8 mouse cellular contexts compared by ENCODE assay signal in genomic region chr4:136163448-136163847, GRCm38 (mm10). TPM values are rescaled to one million over a fixed set of nuclear protein-coding genes. Genes with fewer than 3 reads are reported as not detected.
A peak's percentile ranks its signal among the peaks of the same experiment; 100 is the strongest.
DNase-seq lines count a peak whose midpoint lies in the region; ATAC-seq lines count a peak whose summit lies in the region.

No protein-coding gene starts in this region.

- peak; percentile 84 for ATAC-seq in erythroblast, adult 5-6 weeks (replicated peaks; ENCODE audit: low FRiP score, poor library complexity, severe bottlenecking)
- peak; percentile 62; the same call in 1 of the 2 replicates for ATAC-seq in heart, embryonic 12.5 days (ENCODE audit: insufficient number of reproducible peaks, low FRiP score)
- ATAC-seq in kidney, embryonic 16.5 days (ENCODE audit: low FRiP score, low TSS enrichment) = peak; percentile 68
- peak; percentile 73; the same call in 1 of the 2 replicates for ATAC-seq in liver, embryonic 11.5 days (replicated peaks; ENCODE audit: low FRiP score)

- no peaks in the 10 kb centered on the region for H3K9me3 ChIP-seq in heart, embryonic 12.5 days (replicated peaks)
- no peaks in the 10 kb centered on the region for H3K9me3 ChIP-seq in kidney, embryonic 16.5 days (ENCODE audit: low read length)
- no peaks in the 10 kb centered on the region for H3K9me3 ChIP-seq in liver, embryonic 11.5 days (ENCODE audit: control insufficient read depth, low read length)

- H3K4me1 ChIP-seq in heart, embryonic 12.5 days (replicated peaks) = peaks cover 9% of the 10 kb centered on the region
- H3K4me1 ChIP-seq in kidney, embryonic 16.5 days (ENCODE audit: insufficient read depth, low read length) = peaks cover 10% of the 10 kb centered on the region
- peaks cover 4% of the 10 kb centered on the region for H3K4me1 ChIP-seq in liver, embryonic 11.5 days (replicated peaks; ENCODE audit: control insufficient read depth, insufficient read depth, low read length)

- no peaks in the 10 kb centered on the region for H3K36me3 ChIP-seq in heart, embryonic 12.5 days
- no peaks in the 10 kb centered on the region for H3K36me3 ChIP-seq in kidney, embryonic 16.5 days (ENCODE audit: insufficient read depth, low read length)
- H3K36me3 ChIP-seq in liver, embryonic 11.5 days (ENCODE audit: control insufficient read depth, insufficient read depth, low read length) = no peaks in the 10 kb centered on the region
- no peaks in the 10 kb centered on the region for H3K36me3 ChIP-seq in splenic B cell, adult 2 months (ENCODE audit: control insufficient read depth, insufficient read depth, low read length, poor library complexity, severe bottlenecking)

- no peak overlapping the region for H3K27ac ChIP-seq in heart, embryonic 12.5 days (ENCODE audit: poor library complexity, severe bottlenecking)
- H3K27ac ChIP-seq in kidney, embryonic 16.5 days (ENCODE audit: low read length) = no peak overlapping the region
- no peak overlapping the region for H3K27ac ChIP-seq in liver, embryonic 11.5 days (ENCODE audit: low read depth, low read length)

- H3K9ac ChIP-seq in heart, embryonic 12.5 days = no peak overlapping the region
- H3K9ac ChIP-seq in kidney, embryonic 16.5 days (replicated peaks; ENCODE audit: low read length) = no peak overlapping the region
- no peak overlapping the region for H3K9ac ChIP-seq in liver, embryonic 11.5 days (ENCODE audit: low read depth, low read length)

- H3K4me2 ChIP-seq in heart, embryonic 12.5 days = 0 out of 2 replicates have a peak overlapping the region, but pooled peaks have one; percentile 5
- 0 out of 2 replicates have a peak overlapping the region, but pooled peaks have one; percentile 11 for H3K4me2 ChIP-seq in kidney, embryonic 16.5 days (replicated peaks; ENCODE audit: low read depth, low read length)
- no peak overlapping the region for H3K4me2 ChIP-seq in liver, embryonic 11.5 days

- H3K4me3 ChIP-seq in heart, embryonic 12.5 days = no peak overlapping the region
- H3K4me3 ChIP-seq in kidney, embryonic 16.5 days (ENCODE audit: low read length) = no peak overlapping the region
- H3K4me3 ChIP-seq in liver, embryonic 11.5 days (ENCODE audit: low read depth, low read length) = no peak overlapping the region

- DNase-seq in 416B (ENCODE audit: low read depth) = peak; percentile 78
- peak; percentile 68 to 82 for DNase-seq in adrenal gland, postnatal 4 days (ENCODE audit: low spot score in 2 of 2)
- DNase-seq in liver, embryonic 11.5 days (ENCODE audit: low spot score) = peak; percentile 88
- peak; percentile 94 for DNase-seq in naive thymus-derived CD4-positive, alpha-beta T cell, adult 2 months (ENCODE audit: low read depth)
- peak; percentile 92 for DNase-seq in splenic B cell, adult 2 months (ENCODE audit: low read depth, low spot score)

- WGBS in heart, embryonic 12.5 days = under 1% methylated on average over 11 of the region's 11 CpGs
- under 1% methylated on average over 11 of the region's 11 CpGs for WGBS in kidney, embryonic 16.5 days
- 2% methylated on average over 11 of the region's 11 CpGs for WGBS in liver, embryonic 11.5 days

- H3K27me3 ChIP-seq in heart, embryonic 12.5 days (replicated peaks) = no peaks in the 10 kb centered on the region
- H3K27me3 ChIP-seq in kidney, embryonic 16.5 days (ENCODE audit: insufficient read depth, low read length) = no peaks in the 10 kb centered on the region
- no peaks in the 10 kb centered on the region for H3K27me3 ChIP-seq in liver, embryonic 11.5 days (replicated peaks; ENCODE audit: control insufficient read depth, insufficient read depth, low read length)
- H3K27me3 ChIP-seq in splenic B cell, adult 2 months (ENCODE audit: control insufficient read depth, insufficient read depth, low read length, poor library complexity, severe bottlenecking) = no peaks in the 10 kb centered on the region

RNA-seq across cellular contexts. Expression of gene E2f2, which starts 8.7 kb away (rescaled TPM):
- total RNA-seq in adrenal gland, postnatal 4 days (2021) = 10 to 100 TPM; 15.0 to 23.0 TPM
- total RNA-seq in erythroblast, adult 5-6 weeks (2015; ENCODE audit: low replicate concordance) = 226 and 246 TPM in 2 replicates
- 344 and 364 TPM in 2 replicates for total RNA-seq in erythroblast, adult 5-6 weeks (2017; ENCODE audit: low replicate concordance)
- polyA plus RNA-seq in heart, embryonic 12.5 days (2016; fragmentation: Nextera tagmentation; extraction: Ambion mirVana) = 8.1 and 9.3 TPM in 2 replicates
- 7.3 and 8.3 TPM in 2 replicates for polyA plus RNA-seq in kidney, embryonic 16.5 days (2015; fragmentation: Nextera tagmentation; extraction: Ambion mirVana)
- 9.0 and 9.2 TPM in 2 replicates for polyA plus RNA-seq in liver, embryonic 11.5 days (2014; fragmentation: Nextera tagmentation; extraction: Ambion mirVana)

RNA-seq across cellular contexts. Expression of gene Id3, which starts 20.2 kb away (rescaled TPM):
- 10 to 100 TPM; 97.4 to 99.5 TPM for total RNA-seq in adrenal gland, postnatal 4 days (2021)
- total RNA-seq in erythroblast, adult 5-6 weeks (2015; ENCODE audit: low replicate concordance) = not detected in 2 replicates
- not detected in 2 replicates for total RNA-seq in erythroblast, adult 5-6 weeks (2017; ENCODE audit: low replicate concordance)
- 320 and 321 TPM in 2 replicates for polyA plus RNA-seq in heart, embryonic 12.5 days (2016; fragmentation: Nextera tagmentation; extraction: Ambion mirVana)
- 953 and 999 TPM in 2 replicates for polyA plus RNA-seq in kidney, embryonic 16.5 days (2015; fragmentation: Nextera tagmentation; extraction: Ambion mirVana)
- 191 and 200 TPM in 2 replicates for polyA plus RNA-seq in liver, embryonic 11.5 days (2014; fragmentation: Nextera tagmentation; extraction: Ambion mirVana)

RNA-seq across cellular contexts. Expression of gene Asap3, which starts 42.7 kb away (rescaled TPM):
- total RNA-seq in adrenal gland, postnatal 4 days (2021) = 1 to 10 TPM; 6.0 to 6.1 TPM
- 0.19 TPM in 1 of 2 replicates, not detected in the other for total RNA-seq in erythroblast, adult 5-6 weeks (2015; ENCODE audit: low replicate concordance)
- total RNA-seq in erythroblast, adult 5-6 weeks (2017; ENCODE audit: low replicate concordance) = 0.43 TPM in 1 of 2 replicates, not detected in the other
- polyA plus RNA-seq in heart, embryonic 12.5 days (2016; fragmentation: Nextera tagmentation; extraction: Ambion mirVana) = 2.9 and 3.4 TPM in 2 replicates
- 5.8 and 6.0 TPM in 2 replicates for polyA plus RNA-seq in kidney, embryonic 16.5 days (2015; fragmentation: Nextera tagmentation; extraction: Ambion mirVana)
- 1.8 and 2.9 TPM in 2 replicates for polyA plus RNA-seq in liver, embryonic 11.5 days (2014; fragmentation: Nextera tagmentation; extraction: Ambion mirVana)
